Mouse (Mus musculus) heart, embryonic 14.5 days (tissue): ENCODE measurements around the gene Rpl13a. TPM values are rescaled to one million over a fixed set of nuclear protein-coding genes. Genes with fewer than 3 reads are reported as not detected.
"Not testable (repeated sequence)": the region's sequence is repeated elsewhere in the genome, so short reads cannot be mapped to it uniquely, and the experiment has no call there.

Source experiments
- ATAC-seq: fragments of 200-750 bp; cut with Nextera tagmentation; 2 replicates; pipeline ENCODE4 v1.8.0; 2017; ENCODE audit warnings: low read depth, moderate TSS enrichment; ENCODE audit not compliant: insufficient number of reproducible peaks, insufficient read depth, low FRiP score
- H3K27ac ChIP-seq, 2 experiments: fragments of 200-500 bp in 1 of 2; fragments of 300-500 bp in 1 of 2; sonication (generic) in 1 of 2; replicated peaks in 1 of 2; 2 replicates each; pipeline ENCODE4 v1.5.1; 2012 to 2014; ENCODE audit warnings: low read depth in 2 of 2, low read length in 2 of 2, control low read depth in 1 of 2, mild to moderate bottlenecking in 1 of 2, mixed read lengths in 1 of 2; ENCODE audit not compliant: control insufficient read depth in 1 of 2, insufficient read depth in 1 of 2
- H3K27me3 ChIP-seq: fragments of 300-500 bp; sonication (generic); 2 replicates; pipeline ENCODE4 v1.6.1; 2014; ENCODE audit warnings: mild to moderate bottlenecking, low read length, control low read depth; ENCODE audit not compliant: control insufficient read depth, insufficient read depth
- H3K36me3 ChIP-seq: fragments of 300-500 bp; sonication (generic); 2 replicates; pipeline ENCODE4 v1.6.1; 2014; ENCODE audit warnings: mild to moderate bottlenecking, control low read depth, low read length, mixed read lengths; ENCODE audit not compliant: control insufficient read depth, insufficient read depth
- H3K4me1 ChIP-seq, 2 experiments: fragments of 200-500 bp in 1 of 2; fragments of 300-500 bp in 1 of 2; sonication (generic) in 1 of 2; 2 replicates each; pipeline ENCODE4 v1.6.1; 2012 to 2014; ENCODE audit warnings: low read length in 2 of 2, control low read depth in 1 of 2, mixed read lengths in 1 of 2; ENCODE audit not compliant: control insufficient read depth in 2 of 2, insufficient read depth in 2 of 2
- H3K4me2 ChIP-seq: fragments of 300-500 bp; sonication (generic); 2 replicates; pipeline ENCODE4 v1.6.1; 2014; ENCODE audit warnings: mild to moderate bottlenecking, low read length
- H3K4me3 ChIP-seq, 2 experiments: fragments of 200-500 bp in 1 of 2; fragments of 300-500 bp in 1 of 2; sonication (generic) in 1 of 2; 2 replicates each; pipeline ENCODE4 v1.5.1; 2012 to 2014; ENCODE audit warnings: low read length in 2 of 2, mild to moderate bottlenecking in 2 of 2, control low read depth in 1 of 2, low read depth in 1 of 2, moderate library complexity in 1 of 2; ENCODE audit not compliant: control insufficient read depth in 1 of 2, insufficient read depth in 1 of 2
- H3K9ac ChIP-seq: fragments of 300-500 bp; sonication (generic); 2 replicates; pipeline ENCODE4 v1.6.1; 2014; ENCODE audit warnings: mild to moderate bottlenecking, low read length
- H3K9me3 ChIP-seq: fragments of 300-500 bp; sonication (generic); 2 replicates; pipeline ENCODE4 v1.6.1; 2016; ENCODE audit warnings: low read length, control low read depth; ENCODE audit not compliant: control insufficient read depth
- WGBS: fragments of 180-500 bp; shearing (Covaris S2); extraction: QIAGEN DNeasy Blood & Tissue Kit; methylation state at CpG from one replicate; pipeline ENCODE4 v1.1.7; 2014; 5-methylcytosine and 5-hydroxymethylcytosine counted together
- polyA plus RNA-seq: library from polyadenylated mRNA; unstranded; fragments of >200 nt; fragmentation: Nextera tagmentation; extraction: Ambion mirVana; gene quantifications from 2 replicates; pipeline ENCODE4 v1.2.1, GENCODE M21; 2014

The Rpl13a gene
- polyA plus RNA-seq, 1 experiment from 2014 or later, result 918 TPM

DNA sequence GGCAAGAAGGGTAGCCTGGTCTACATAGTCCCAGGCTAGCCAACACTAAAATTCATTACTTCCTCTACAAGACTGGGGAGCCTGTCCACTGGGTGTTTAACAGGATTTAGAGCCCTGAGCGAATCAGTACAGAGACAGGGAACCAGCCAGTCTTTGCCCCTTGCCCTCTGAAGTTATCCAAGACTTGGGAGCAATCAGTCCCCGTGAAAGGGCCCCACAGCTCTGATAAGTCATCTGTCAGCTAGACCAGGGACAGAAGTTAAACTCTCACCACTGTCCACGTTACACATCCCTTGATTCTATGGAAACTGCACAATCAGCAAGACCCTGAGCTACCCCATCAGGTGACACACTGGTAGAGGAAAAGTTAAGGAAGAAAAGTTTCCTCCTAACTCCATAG, 16.0 kb downstream of the Rpl13a start:
- Histone ChIP-seq H3K4me1 (peaks cover 4 to 8% of the 10 kb centered on the region in 2 experiments; a peak in 3 of 4 replicates), H3K27ac (no peak overlapping the region), H3K4me3 (no peak overlapping the region), H3K27me3 (no peaks in the 10 kb centered on the region), H3K9ac (no peak overlapping the region), H3K36me3 (no peaks in the 10 kb centered on the region), H3K9me3 (no peaks in the 10 kb centered on the region), H3K4me2 (no peak overlapping the region)
- WGBS, result 51% methylated on average over 3 of the region's 3 CpGs
- no peak for ATAC-seq

DNA sequence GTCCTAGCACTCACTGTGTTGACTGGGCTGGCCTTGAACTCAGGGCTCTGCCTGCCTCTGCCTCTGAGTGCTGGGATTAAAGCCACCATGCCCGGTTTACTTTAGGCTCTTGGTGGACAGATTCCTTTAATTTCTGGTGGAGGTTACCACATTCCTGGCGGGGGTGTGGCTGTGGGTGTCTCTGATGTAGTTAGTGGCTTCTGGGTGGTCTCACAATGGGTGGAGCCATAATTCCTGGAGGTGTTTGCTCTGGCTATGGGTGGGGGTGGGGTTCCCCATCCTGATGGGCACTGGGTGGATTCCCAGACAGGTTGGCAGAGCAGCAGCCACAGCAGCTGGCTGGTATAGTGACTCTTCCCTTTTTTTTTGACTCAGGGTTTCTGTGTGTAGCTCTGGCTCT, 16.6 kb downstream of the Rpl13a start:
- H3K9ac ChIP-seq, result no peak overlapping the region
- H3K4me2 ChIP-seq, result no peak overlapping the region
- no peaks in the 10 kb centered on the region for H3K27me3 ChIP-seq
- no peak overlapping the region for H3K27ac ChIP-seq
- H3K9me3 ChIP-seq, result no peaks in the 10 kb centered on the region
- 59% methylated on average over 2 of the region's 2 CpGs for WGBS
- ATAC-seq, result no peak
- no peaks in the 10 kb centered on the region for H3K36me3 ChIP-seq
- no peak overlapping the region for H3K4me3 ChIP-seq
- H3K4me1 ChIP-seq, result peaks cover 4 to 8% of the 10 kb centered on the region in 2 experiments; a peak in 3 of 4 replicates

DNA sequence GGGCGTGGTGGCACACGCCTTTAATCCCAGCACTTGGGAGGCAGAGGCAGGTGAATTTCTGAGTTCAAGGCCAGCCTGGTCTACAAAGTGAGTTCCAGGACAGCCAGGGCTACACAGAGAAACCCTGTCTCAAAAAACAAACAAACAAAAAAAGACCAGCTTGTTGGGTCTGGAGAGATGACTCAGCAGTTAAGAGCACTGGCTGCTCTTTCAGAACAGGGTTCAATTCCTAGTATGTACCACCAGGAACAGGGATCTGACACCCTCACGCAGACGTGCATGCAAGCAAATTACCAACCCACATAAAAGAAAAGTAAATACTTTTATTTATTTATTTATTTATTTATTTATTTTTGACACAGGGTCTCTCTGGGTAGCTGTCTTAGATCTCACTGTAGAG, 18.5 kb downstream of the Rpl13a start:
- not testable (repeated sequence) for ATAC-seq, H3K36me3 ChIP-seq, H3K4me2 ChIP-seq, H3K4me3 ChIP-seq, H3K27ac ChIP-seq, H3K27me3 ChIP-seq, H3K9me3 ChIP-seq, H3K9ac ChIP-seq, H3K4me1 ChIP-seq
- 88% methylated on average over 4 of the region's 4 CpGs for WGBS

DNA sequence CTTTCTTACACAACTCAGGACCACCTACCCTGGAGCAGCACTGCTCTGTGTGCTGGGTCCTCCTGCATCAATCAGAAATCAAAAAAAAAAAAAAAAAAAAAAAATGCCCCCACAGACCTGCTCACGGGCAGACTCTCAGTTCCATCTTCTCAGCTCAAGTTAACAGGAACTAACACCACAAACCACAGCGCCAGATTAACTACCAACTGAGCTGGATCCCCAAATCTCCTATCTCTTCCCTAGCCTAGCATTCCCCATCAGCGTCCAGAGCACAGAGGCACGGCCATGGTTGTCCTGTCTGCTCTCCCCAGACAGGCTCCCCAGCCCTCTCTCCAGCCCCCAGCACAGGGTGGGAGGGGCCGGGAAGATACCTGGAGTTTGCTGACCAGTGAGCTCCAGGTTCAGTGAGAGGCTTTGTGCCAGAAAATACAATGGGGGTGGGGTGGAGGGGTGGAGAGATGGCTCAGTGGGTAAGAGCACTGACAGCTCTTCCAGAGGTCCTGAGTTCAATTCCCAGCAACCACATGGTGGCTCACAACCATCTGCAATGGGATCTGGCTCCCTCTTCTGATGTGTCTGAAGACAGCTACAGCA, 21.4 kb downstream of the Rpl13a start:
- no peaks in the 10 kb centered on the region for H3K36me3 ChIP-seq
- no peaks in the 10 kb centered on the region for H3K9me3 ChIP-seq
- no peak overlapping the region for H3K27ac ChIP-seq
- WGBS, result 46% methylated on average over 5 of the region's 5 CpGs
- no peak for ATAC-seq
- H3K4me2 ChIP-seq, result no peak overlapping the region
- peaks cover 8 to 12% of the 10 kb centered on the region in 2 experiments for H3K4me1 ChIP-seq
- H3K9ac ChIP-seq, result no peak overlapping the region
- no peaks in the 10 kb centered on the region for H3K27me3 ChIP-seq
- no peak overlapping the region for H3K4me3 ChIP-seq

DNA sequence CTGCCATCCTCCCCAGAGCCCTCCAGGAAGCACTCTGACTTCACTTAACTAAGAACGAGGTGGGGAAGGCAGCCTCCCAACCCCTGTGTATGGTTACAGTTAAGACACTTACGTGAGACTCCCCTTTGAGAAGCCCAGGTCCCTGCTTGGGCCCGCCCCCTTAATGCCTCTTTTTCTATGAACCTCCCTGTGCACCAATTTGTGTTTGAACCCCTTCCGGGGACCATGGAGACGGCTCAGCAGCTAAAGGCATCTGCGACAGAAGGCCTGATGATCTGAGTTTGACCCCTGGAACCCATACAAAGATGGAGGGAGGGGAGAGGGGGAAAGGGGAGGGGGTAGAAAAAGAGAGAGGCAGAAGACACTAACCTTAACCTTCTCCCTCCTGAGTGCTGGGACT, 22.1 kb downstream of the Rpl13a start:
- 76% methylated on average over 6 of the region's 6 CpGs for WGBS
- H3K4me1 ChIP-seq, result peaks cover 8 to 12% of the 10 kb centered on the region in 2 experiments
- no peaks in the 10 kb centered on the region for H3K36me3 ChIP-seq
- ATAC-seq, result no peak
- H3K27me3 ChIP-seq, result no peaks in the 10 kb centered on the region
- H3K4me3 ChIP-seq, result no peak overlapping the region
- H3K9ac ChIP-seq, result no peak overlapping the region
- no peaks in the 10 kb centered on the region for H3K9me3 ChIP-seq
- no peak overlapping the region for H3K27ac ChIP-seq
- no peak overlapping the region for H3K4me2 ChIP-seq

DNA sequence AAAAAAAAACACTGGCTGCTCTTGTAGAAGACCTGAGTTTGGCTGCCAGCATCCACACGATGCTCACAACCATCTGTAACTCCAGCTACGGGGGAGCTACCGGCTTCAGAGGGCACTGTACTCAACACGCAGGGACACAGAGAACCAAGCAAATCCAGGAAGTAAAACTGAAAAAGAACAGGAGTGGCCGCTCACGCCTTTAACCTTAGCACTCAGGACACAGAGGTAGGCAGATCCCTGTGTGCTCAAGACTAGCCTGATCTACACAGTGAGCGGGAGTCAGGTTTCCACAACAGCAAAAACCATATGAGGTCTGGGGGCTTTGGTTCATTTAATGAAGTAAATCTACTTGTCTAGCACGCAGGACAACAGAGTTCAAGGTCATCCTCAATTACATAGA, 23.1 kb downstream of the Rpl13a start:
- no peaks in the 10 kb centered on the region for H3K9me3 ChIP-seq
- H3K4me2 ChIP-seq, result no peak overlapping the region
- no peak for ATAC-seq
- H3K36me3 ChIP-seq, result no peaks in the 10 kb centered on the region
- peaks cover 8 to 12% of the 10 kb centered on the region in 2 experiments for H3K4me1 ChIP-seq
- H3K9ac ChIP-seq, result no peak overlapping the region
- H3K27me3 ChIP-seq, result no peaks in the 10 kb centered on the region
- 82% methylated on average over 8 of the region's 8 CpGs for WGBS
- no peak overlapping the region for H3K4me3 ChIP-seq
- H3K27ac ChIP-seq, result no peak overlapping the region

DNA sequence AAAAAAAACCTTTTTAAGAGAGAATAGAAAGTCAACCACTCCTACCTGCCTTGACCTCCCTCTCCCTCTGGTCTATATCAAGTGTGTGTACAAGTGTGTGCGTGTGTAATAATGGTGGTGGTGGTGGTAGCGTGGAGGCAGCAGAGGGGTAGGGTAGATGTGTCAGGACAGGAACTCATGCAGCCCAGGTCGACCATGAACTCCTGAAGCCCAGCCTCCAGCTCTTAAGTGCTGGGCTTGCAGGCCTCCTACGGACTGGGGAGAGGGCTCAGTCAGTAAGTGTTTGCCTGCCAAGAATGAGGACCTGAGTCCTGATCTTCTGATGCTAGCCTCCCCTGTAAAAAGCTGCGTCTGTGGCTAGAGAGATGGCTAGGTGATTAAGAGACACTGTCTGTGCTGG, 23.6 kb downstream of the Rpl13a start:
- WGBS, result 72% methylated on average over 5 of the region's 5 CpGs
- Histone ChIP-seq H3K4me3 (no peak overlapping the region), H3K9me3 (no peaks in the 10 kb centered on the region), H3K27ac (no peak overlapping the region), H3K4me1 (peaks cover 8 to 12% of the 10 kb centered on the region in 2 experiments), H3K4me2 (no peak overlapping the region), H3K27me3 (no peaks in the 10 kb centered on the region), H3K9ac (no peak overlapping the region), H3K36me3 (no peaks in the 10 kb centered on the region)
- ATAC-seq, result no peak

DNA sequence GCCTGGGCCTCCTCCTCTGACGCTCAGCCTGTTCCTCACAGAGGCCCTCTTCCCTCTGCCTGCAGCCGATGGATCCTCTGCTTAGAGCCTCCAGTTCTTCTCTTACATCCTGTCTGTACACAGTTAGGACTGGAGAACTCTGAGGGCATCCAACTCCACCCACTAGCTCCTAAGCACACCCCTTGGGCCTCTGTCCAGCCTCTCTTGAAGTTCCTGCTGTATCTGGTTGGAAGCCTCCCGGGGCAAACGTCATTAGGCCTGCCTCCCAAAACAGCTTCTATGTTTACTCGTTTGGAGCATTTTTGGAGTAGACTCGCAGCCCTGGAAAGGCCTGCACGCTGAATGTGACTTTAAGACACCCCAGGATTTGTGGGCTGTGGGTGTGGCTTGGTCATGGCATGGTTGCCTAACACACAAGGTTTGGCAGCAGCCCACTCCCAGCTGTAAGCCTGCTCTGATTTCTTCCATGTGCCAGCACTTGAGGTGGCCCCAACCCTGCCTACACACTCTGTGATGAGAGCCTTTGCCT, 24.8 kb downstream of the Rpl13a start, which contains the start of gene Fcgrt:
Fcgrt (minus strand) TSS at position 200 of the 529 bp plus-strand sequence.
- WGBS, result 36% methylated on average over 7 of the region's 7 CpGs
- peak within 1 kb of the TSS; percentile 83 to 90 for H3K27ac ChIP-seq
- peaks cover 8 to 12% of the 10 kb centered on the region in 2 experiments for H3K4me1 ChIP-seq
- H3K27me3 ChIP-seq, result no peaks in the 10 kb centered on the region
- H3K9me3 ChIP-seq, result no peaks in the 10 kb centered on the region
- H3K4me2 ChIP-seq, result peak within 1 kb of the TSS; percentile 61
- peak; percentile 92 for ATAC-seq
- H3K36me3 ChIP-seq, result no peaks in the 10 kb centered on the region
- peak within 1 kb of the TSS; percentile 30 to 49 for H3K4me3 ChIP-seq
- H3K9ac ChIP-seq, result peak within 1 kb of the TSS; percentile 72
